Mouse (Mus musculus) forebrain, postnatal 0 days (tissue): ENCODE measurements around the gene Extl2. TPM values are rescaled to one million over a fixed set of nuclear protein-coding genes. Genes with fewer than 3 reads are reported as not detected.

ENCODE experiments used
- ATAC-seq: fragments of 200-750 bp; cut with Nextera tagmentation; 2 replicates; pipeline ENCODE4 v1.8.0; 2017; ENCODE audit warnings: mild to moderate bottlenecking, moderate library complexity
- DNase-seq: peaks from one replicate; pipeline ENCODE4 v3.0.0-alpha.2; 2015
- H3K27ac ChIP-seq: fragments of 300-500 bp; sonication (generic); 2 replicates; pipeline ENCODE4 v1.5.1; 2014; ENCODE audit warnings: low read depth, mild to moderate bottlenecking, antibody characterized with exemption, low read length, moderate library complexity, mixed read lengths
- H3K27me3 ChIP-seq: fragments of 300-500 bp; sonication (generic); 2 replicates; pipeline ENCODE4 v1.6.1; 2014; ENCODE audit warnings: mild to moderate bottlenecking, low read length, mixed read lengths; ENCODE audit not compliant: insufficient read depth
- H3K36me3 ChIP-seq: fragments of 300-500 bp; sonication (generic); 2 replicates; pipeline ENCODE4 v1.6.1; 2014; ENCODE audit warnings: mild to moderate bottlenecking, moderate library complexity; ENCODE audit not compliant: insufficient read depth
- H3K4me1 ChIP-seq: fragments of 300-500 bp; sonication (generic); 2 replicates; pipeline ENCODE4 v1.6.1; 2014; ENCODE audit warnings: antibody characterized with exemption; ENCODE audit not compliant: insufficient read depth
- H3K4me2 ChIP-seq: fragments of 300-500 bp; sonication (generic); 2 replicates; pipeline ENCODE4 v1.6.1; 2014; ENCODE audit warnings: low read depth, mild to moderate bottlenecking, moderate library complexity
- H3K4me3 ChIP-seq: fragments of 300-500 bp; sonication (generic); 2 replicates; pipeline ENCODE4 v1.5.1; 2014; ENCODE audit warnings: low read depth, low read length, mixed read lengths
- H3K9ac ChIP-seq: fragments of 300-500 bp; sonication (generic); 2 replicates; pipeline ENCODE4 v1.6.1; 2014; ENCODE audit warnings: mild to moderate bottlenecking
- H3K9me3 ChIP-seq: fragments of 300-500 bp; sonication (generic); 2 replicates; pipeline ENCODE4 v1.6.1; 2016; ENCODE audit warnings: low read length
- CTCF ChIP-seq: sonication (generic); IDR thresholded peaks from 2 replicates; pipeline ENCODE4 v1.5.1; 2016; ENCODE audit warnings: antibody characterized with exemption, control low read depth, low read depth
- WGBS: fragments of 180-500 bp; shearing (Covaris S2); extraction: QIAGEN DNeasy Blood & Tissue Kit; methylation state at CpG from one replicate; pipeline ENCODE4 v1.1.7; 2014; 5-methylcytosine and 5-hydroxymethylcytosine counted together
- polyA plus RNA-seq: library from polyadenylated mRNA; unstranded; fragments of >200 nt; fragmentation: Nextera tagmentation; extraction: Ambion mirVana; gene quantifications from 2 replicates; pipeline ENCODE4 v1.2.1, GENCODE M21; 2015
- total RNA-seq: library from RNA; depleted of rRNA; stranded (reverse); fragments of >200 nt; gene quantifications from 2 replicates; pipeline ENCODE4 v1.2.3, GENCODE M21; 2014

Extl2 gene
- total and polyA plus RNA-seq, 2 experiments from 2014 or later, result 33.5 to 38.3 TPM

DNA sequence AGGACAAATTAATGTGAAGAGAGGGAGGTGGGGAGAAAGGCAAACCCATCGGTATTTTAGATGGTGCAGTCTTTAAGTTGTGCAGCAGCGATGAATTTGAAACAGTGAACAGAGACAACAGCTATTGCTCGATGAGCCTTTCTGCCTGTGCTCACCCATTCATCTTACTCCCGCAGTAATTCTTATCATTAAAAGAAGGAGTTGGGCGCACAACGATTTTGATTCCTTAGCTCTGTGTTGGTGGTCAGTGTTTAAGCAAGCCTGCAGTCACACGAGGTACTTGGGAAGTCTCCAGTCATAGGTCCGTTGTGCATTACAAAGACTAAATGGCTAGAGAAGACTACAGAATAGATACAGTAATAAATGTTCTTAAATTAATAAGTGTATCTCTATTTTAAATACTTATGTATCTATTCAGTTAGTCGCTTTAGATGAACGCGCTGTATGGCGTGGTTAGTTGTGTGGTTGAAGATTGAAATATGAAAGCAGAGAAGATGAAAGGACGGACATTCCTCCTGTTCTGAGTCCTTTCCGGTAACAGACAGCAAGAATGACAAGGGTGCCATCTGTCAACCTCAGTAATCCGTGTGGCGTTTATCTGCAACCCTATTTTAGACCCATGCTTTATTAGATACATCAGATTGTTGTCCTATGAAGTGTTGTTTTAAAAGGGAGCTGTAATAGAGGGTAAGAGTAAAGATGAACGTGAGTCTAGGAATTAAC, 2.5 kb downstream of the Extl2 start:
- DNase-seq (no peak), ATAC-seq (no peak)
- 0 out of 2 replicates have a peak, but pooled peaks cover 4% of the 10 kb centered on the region for H3K36me3 ChIP-seq
- no peak for TF ChIP-seq CTCF
- no peaks in the 10 kb centered on the region for H3K9me3 ChIP-seq
- H3K4me1 ChIP-seq, result peaks cover 21% of the 10 kb centered on the region
- H3K4me2 ChIP-seq, result no peak overlapping the region
- H3K9ac ChIP-seq, result no peak overlapping the region
- no peak overlapping the region for H3K4me3 ChIP-seq
- no peak overlapping the region for H3K27ac ChIP-seq
- no peaks in the 10 kb centered on the region for H3K27me3 ChIP-seq
- 78% methylated on average over 17 of the region's 17 CpGs for WGBS

DNA sequence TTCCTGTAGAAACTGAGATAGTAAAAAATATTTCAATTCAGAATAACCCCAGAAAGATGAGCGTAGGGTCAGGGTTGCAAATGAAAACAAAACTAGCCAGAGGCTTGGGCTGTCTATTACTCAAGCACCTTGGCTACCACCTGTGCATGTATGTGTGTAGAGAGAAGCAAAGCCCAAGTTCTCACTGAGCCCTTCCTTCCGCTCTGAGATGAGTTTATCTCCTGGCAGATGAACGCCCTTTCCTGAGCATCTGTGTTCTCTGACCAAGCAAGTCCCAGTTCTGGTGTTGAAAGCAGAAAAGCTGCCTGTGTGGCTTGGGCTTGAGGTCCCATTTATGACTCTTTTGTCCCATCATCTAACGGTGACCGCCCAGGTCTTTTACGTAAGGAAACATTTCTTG, 7.6 kb downstream of the Extl2 start:
- WGBS, result 94% methylated on average over 6 of the region's 6 CpGs
- ATAC-seq (no peak), DNase-seq (no peak)
- TF ChIP-seq CTCF, result no peak
- Histone ChIP-seq H3K9me3 (no peaks in the 10 kb centered on the region), H3K9ac (no peak overlapping the region), H3K4me3 (no peak overlapping the region), H3K4me1 (0 out of 2 replicates have a peak, but pooled peaks cover 3% of the 10 kb centered on the region), H3K27ac (no peak overlapping the region), H3K27me3 (no peaks in the 10 kb centered on the region), H3K36me3 (0 out of 2 replicates have a peak, but pooled peaks cover 4% of the 10 kb centered on the region), H3K4me2 (no peak overlapping the region)

GRCm38 (mm10) chr3:116016116-116016515, 8.9 kb downstream of the Extl2 start:
- no peak overlapping the region for H3K9ac ChIP-seq
- H3K36me3 ChIP-seq, result 0 out of 2 replicates have a peak, but pooled peaks cover 4% of the 10 kb centered on the region
- no peak for TF ChIP-seq CTCF
- DNase-seq (peak; percentile 78), ATAC-seq (peak; percentile 84)
- WGBS, result 62% methylated on average over 13 of the region's 13 CpGs
- H3K4me2 ChIP-seq, result no peak overlapping the region
- H3K9me3 ChIP-seq, result no peaks in the 10 kb centered on the region
- no peaks in the 10 kb centered on the region for H3K27me3 ChIP-seq
- H3K4me1 ChIP-seq, result no peaks in the 10 kb centered on the region
- no peak overlapping the region for H3K27ac ChIP-seq
- no peak overlapping the region for H3K4me3 ChIP-seq

DNA sequence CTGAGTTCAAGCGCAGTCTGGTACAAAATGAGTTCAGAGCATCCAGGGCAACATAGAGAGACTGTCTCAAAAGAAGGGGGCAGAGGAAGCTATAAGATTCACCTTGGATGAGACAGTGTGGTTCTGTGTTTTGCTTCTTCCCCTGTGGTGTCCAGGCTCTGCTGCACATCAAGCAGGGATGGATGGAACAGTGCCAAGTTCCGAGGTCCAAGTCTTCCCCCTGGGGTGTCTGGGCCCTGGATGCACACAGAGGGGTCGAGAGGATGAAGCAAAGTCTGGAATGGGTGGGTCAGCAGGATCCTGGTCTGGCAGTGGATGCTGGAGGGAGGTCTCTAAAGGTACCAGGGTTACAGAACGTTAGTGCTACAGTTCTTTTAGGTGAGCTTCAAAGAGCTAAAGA, 11.3 kb downstream of the Extl2 start:
- H3K9ac ChIP-seq, result no peak overlapping the region
- H3K9me3 ChIP-seq, result no peaks in the 10 kb centered on the region
- no peak overlapping the region for H3K27ac ChIP-seq
- no peak overlapping the region for H3K4me2 ChIP-seq
- WGBS, result 75% methylated on average over 4 of the region's 4 CpGs
- H3K4me3 ChIP-seq, result no peak overlapping the region
- H3K27me3 ChIP-seq, result no peaks in the 10 kb centered on the region
- H3K36me3 ChIP-seq, result no peaks in the 10 kb centered on the region
- no peak for TF ChIP-seq CTCF
- DNase-seq, result no peak
- no peak for ATAC-seq
- H3K4me1 ChIP-seq, result no peaks in the 10 kb centered on the region

DNA sequence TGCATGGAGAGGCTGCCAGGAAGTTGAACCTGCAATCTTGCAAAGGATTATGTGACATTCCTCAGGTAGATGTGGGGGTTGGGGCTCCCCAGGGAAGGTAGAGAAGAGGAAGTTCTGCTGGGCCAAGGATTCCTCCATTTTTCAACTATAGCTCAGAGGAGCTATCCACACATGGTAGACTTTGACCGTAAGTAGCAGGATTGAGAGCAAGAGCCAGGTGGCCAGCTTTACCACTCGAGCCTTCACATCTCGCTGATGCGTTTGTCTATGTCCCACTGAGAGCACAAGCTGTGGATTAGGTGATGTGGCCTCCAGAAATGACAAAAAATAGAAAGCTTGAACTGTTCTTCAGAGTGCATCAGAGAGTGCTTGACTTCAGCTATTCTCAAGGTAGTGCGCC, 11.9 kb downstream of the Extl2 start:
- Histone ChIP-seq H3K27me3 (no peaks in the 10 kb centered on the region), H3K4me2 (no peak overlapping the region), H3K27ac (no peak overlapping the region), H3K9me3 (no peaks in the 10 kb centered on the region), H3K36me3 (0 out of 2 replicates have a peak, but pooled peaks cover 3% of the 10 kb centered on the region), H3K4me1 (no peaks in the 10 kb centered on the region), H3K4me3 (no peak overlapping the region), H3K9ac (no peak overlapping the region)
- DNase-seq, result no peak
- WGBS, result 93% methylated on average over 5 of the region's 5 CpGs
- ATAC-seq, result no peak
- TF ChIP-seq CTCF, result no peak

DNA sequence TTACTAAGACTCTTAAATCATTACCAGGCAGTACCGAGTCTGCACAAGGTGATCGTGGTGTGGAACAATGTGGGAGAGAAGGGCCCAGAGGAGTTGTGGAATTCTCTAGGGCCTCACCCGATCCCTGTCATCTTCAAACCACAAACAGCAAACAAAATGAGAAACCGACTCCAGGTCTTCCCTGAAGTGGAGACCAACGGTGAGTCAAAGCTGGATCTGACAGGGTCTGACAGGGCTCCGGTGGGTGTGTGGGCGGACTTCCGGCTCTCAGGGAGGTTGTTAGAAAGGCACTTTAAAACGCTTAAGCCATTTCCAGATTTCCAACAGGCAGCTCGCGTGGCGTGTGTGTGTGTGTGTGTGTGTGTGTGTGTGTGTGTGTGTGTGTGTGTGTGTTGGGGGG, 17.0 kb downstream of the Extl2 start:
- DNase-seq (no peak), ATAC-seq (no peak)
- H3K27me3 ChIP-seq, result no peaks in the 10 kb centered on the region
- no peak overlapping the region for H3K9ac ChIP-seq
- WGBS, result 95% methylated on average over 12 of the region's 12 CpGs
- peaks cover 13% of the 10 kb centered on the region for H3K36me3 ChIP-seq
- H3K9me3 ChIP-seq, result no peaks in the 10 kb centered on the region
- no peak overlapping the region for H3K27ac ChIP-seq
- H3K4me1 ChIP-seq, result no peaks in the 10 kb centered on the region
- no peak overlapping the region for H3K4me3 ChIP-seq
- no peak for TF ChIP-seq CTCF
- H3K4me2 ChIP-seq, result no peak overlapping the region

DNA sequence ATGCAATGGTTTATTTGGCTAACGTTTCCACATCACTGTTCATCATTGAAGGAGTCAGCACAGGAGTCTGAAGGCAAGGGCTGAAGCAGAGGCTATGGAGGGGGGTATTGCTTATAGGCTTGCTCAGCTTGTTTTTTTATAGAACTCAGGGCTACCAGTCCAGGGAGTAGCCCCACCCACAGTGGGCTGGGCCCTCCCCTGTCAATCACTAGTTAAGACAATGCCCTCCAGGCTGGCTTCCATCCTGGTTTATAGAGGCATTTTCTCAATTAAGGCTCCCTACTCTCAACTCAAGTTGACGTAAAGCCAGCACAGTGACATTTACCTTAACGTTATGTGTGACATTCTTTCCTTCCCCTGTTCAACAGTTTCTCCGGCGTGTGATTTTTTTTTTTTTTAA, 17.4 kb downstream of the Extl2 start:
- ATAC-seq, result no peak
- H3K9ac ChIP-seq, result no peak overlapping the region
- peaks cover 13% of the 10 kb centered on the region for H3K36me3 ChIP-seq
- H3K4me3 ChIP-seq, result no peak overlapping the region
- no peaks in the 10 kb centered on the region for H3K9me3 ChIP-seq
- DNase-seq, result no peak
- no peak for TF ChIP-seq CTCF
- no peaks in the 10 kb centered on the region for H3K27me3 ChIP-seq
- 60% methylated on average over 5 of the region's 5 CpGs for WGBS
- H3K4me2 ChIP-seq, result no peak overlapping the region
- H3K27ac ChIP-seq, result no peak overlapping the region
- H3K4me1 ChIP-seq, result no peaks in the 10 kb centered on the region
